Mouse (Mus musculus) thymus, adult 2 months (tissue): ENCODE data around the gene Nceh1. TPM values are rescaled to one million over a fixed set of nuclear protein-coding genes. Genes with fewer than 3 reads are reported as not detected.

Experiments used
- DNase-seq: peaks from one replicate; pipeline ENCODE4 v3.0.0; 2021
- H3K27ac ChIP-seq: fragments of 200-500 bp; 2 replicates; pipeline ENCODE4 v1.5.1; 2012; ENCODE audit warnings: low read length, control low read depth; ENCODE audit not compliant: control insufficient read depth, insufficient read depth
- H3K27me3 ChIP-seq: fragments of 200-500 bp; 2 replicates; pipeline ENCODE4 v1.6.1; 2012; ENCODE audit warnings: mild to moderate bottlenecking, low read length, moderate library complexity, mixed read lengths; ENCODE audit not compliant: control insufficient read depth, insufficient read depth
- H3K36me3 ChIP-seq: fragments of 200-500 bp; 2 replicates; pipeline ENCODE4 v1.6.1; 2012; ENCODE audit warnings: mild to moderate bottlenecking, low read length, moderate library complexity; ENCODE audit not compliant: control insufficient read depth, insufficient read depth
- H3K4me1 ChIP-seq: fragments of 200-500 bp; replicated peaks from 2 replicates; pipeline ENCODE4 v1.6.1; 2012; ENCODE audit warnings: low read length; ENCODE audit not compliant: control insufficient read depth, insufficient read depth
- H3K4me3 ChIP-seq: fragments of 200-500 bp; 2 replicates; pipeline ENCODE4 v1.5.1; 2012; ENCODE audit warnings: mild to moderate bottlenecking, low read length, control low read depth, moderate library complexity; ENCODE audit not compliant: control insufficient read depth, insufficient read depth
- CTCF ChIP-seq: fragments of 200-500 bp; IDR thresholded peaks from 2 replicates; pipeline ENCODE4 v1.5.1; 2012; ENCODE audit warnings: mild to moderate bottlenecking, control low read depth, low read length, moderate library complexity, borderline replicate concordance; ENCODE audit not compliant: control insufficient read depth, poor library complexity, insufficient read depth; ENCODE audit errors: extremely low read depth
- POLR2A ChIP-seq: fragments of 200-500 bp; IDR thresholded peaks from 2 replicates; pipeline ENCODE4 v1.6.1; 2012; ENCODE audit warnings: mild to moderate bottlenecking, low read length, control low read depth, moderate library complexity; ENCODE audit not compliant: control insufficient read depth, poor library complexity, insufficient read depth; ENCODE audit errors: extremely low read depth
- WGBS: fragments of 180-500 bp; shearing (Covaris S2); methylation state at CpG from one replicate; pipeline ENCODE4 v1.1.7; 2018; 5-methylcytosine and 5-hydroxymethylcytosine counted together
- polyA plus RNA-seq: library from polyadenylated mRNA; depleted of rRNA; stranded (reverse); fragments of >200 nt; gene quantifications from 2 replicates; pipeline ENCODE4 v1.2.3, GENCODE M21; 2012

Gene Nceh1
- polyA plus RNA-seq, 1 experiment, result 40.5 TPM

GRCm38 (mm10) chr3:27218604-27219003 lies 35.8 kb downstream of the Nceh1 start:
- no peak for DNase-seq
- no peaks in the 10 kb centered on the region for H3K36me3 ChIP-seq
- WGBS, result 54% methylated on average over 5 of the region's 5 CpGs
- peaks cover 5% of the 10 kb centered on the region for H3K4me1 ChIP-seq
- H3K27ac ChIP-seq, result no peak overlapping the region
- H3K4me3 ChIP-seq, result no peak overlapping the region
- H3K27me3 ChIP-seq, result no peaks in the 10 kb centered on the region
- TF ChIP-seq CTCF (no peak), POLR2A (no peak)

GRCm38 (mm10) chr3:27222052-27222451 lies 39.3 kb downstream of the Nceh1 start:
- DNase-seq, result no peak
- H3K36me3 ChIP-seq, result no peaks in the 10 kb centered on the region
- no peak overlapping the region for H3K4me3 ChIP-seq
- TF ChIP-seq POLR2A, result no peak
- TF ChIP-seq CTCF, result no peak
- no peak overlapping the region for H3K27ac ChIP-seq
- no peaks in the 10 kb centered on the region for H3K27me3 ChIP-seq
- 40% methylated on average over 2 of the region's 2 CpGs for WGBS
- peaks cover 5% of the 10 kb centered on the region for H3K4me1 ChIP-seq

GRCm38 (mm10) chr3:27222488-27222887 lies 39.7 kb downstream of the Nceh1 start:
- H3K27me3 ChIP-seq, result no peaks in the 10 kb centered on the region
- TF ChIP-seq POLR2A (no peak), CTCF (no peak)
- H3K4me3 ChIP-seq, result no peak overlapping the region
- no peaks in the 10 kb centered on the region for H3K36me3 ChIP-seq
- DNase-seq, result no peak
- WGBS, result 91% methylated on average over 17 of the region's 17 CpGs
- H3K27ac ChIP-seq, result no peak overlapping the region
- H3K4me1 ChIP-seq, result peaks cover 5% of the 10 kb centered on the region

- WGBS, result 92% methylated on average over 3 of the region's 3 CpGs
- Histone ChIP-seq H3K4me3 (no peak overlapping the region), H3K27ac (no peak overlapping the region), H3K27me3 (no peaks in the 10 kb centered on the region), H3K36me3 (no peaks in the 10 kb centered on the region), H3K4me1 (no peaks in the 10 kb centered on the region)
- no peak for TF ChIP-seq POLR2A
- TF ChIP-seq CTCF, result no peak
- no peak for DNase-seq
These were observed 45.1 kb downstream of the Nceh1 start for GRCm38 (mm10) chr3:27227629-27228453.

- H3K36me3 ChIP-seq, result no peaks in the 10 kb centered on the region
- H3K4me3 ChIP-seq, result no peak overlapping the region
- H3K27me3 ChIP-seq, result no peaks in the 10 kb centered on the region
- TF ChIP-seq POLR2A (no peak), CTCF (no peak)
- 92% methylated on average over 11 of the region's 11 CpGs for WGBS
- H3K4me1 ChIP-seq, result no peaks in the 10 kb centered on the region
- H3K27ac ChIP-seq, result no peak overlapping the region
- no peak for DNase-seq
These were observed 46.0 kb downstream of the Nceh1 start for GRCm38 (mm10) chr3:27228530-27229309.

GRCm38 (mm10) chr3:27233361-27233760 lies 50.6 kb downstream of the Nceh1 start:
- no peak for DNase-seq
- H3K27ac ChIP-seq, result no peak overlapping the region

GRCm38 (mm10) chr3:27233841-27234240 lies 51.1 kb downstream of the Nceh1 start:
- no peak for TF ChIP-seq CTCF
- no peak for TF ChIP-seq POLR2A
- no peak for DNase-seq
- no peak overlapping the region for H3K27ac ChIP-seq
- H3K4me3 ChIP-seq, result no peak overlapping the region
- H3K4me1 ChIP-seq, result no peaks in the 10 kb centered on the region
- WGBS, result 88% methylated on average over 6 of the region's 6 CpGs
- no peaks in the 10 kb centered on the region for H3K27me3 ChIP-seq
- H3K36me3 ChIP-seq, result no peaks in the 10 kb centered on the region

More at GRCm38 (mm10) chr3:27233361-27233760, 50.6 kb downstream of the Nceh1 start:
- H3K4me1 ChIP-seq, result no peaks in the 10 kb centered on the region
- no peak for TF ChIP-seq CTCF
- TF ChIP-seq POLR2A, result no peak
- no peak overlapping the region for H3K4me3 ChIP-seq
- H3K27me3 ChIP-seq, result no peaks in the 10 kb centered on the region
- H3K36me3 ChIP-seq, result no peaks in the 10 kb centered on the region
- WGBS, result 98% methylated on average over 4 of the region's 4 CpGs
